Mouse (Mus musculus): Measurements from ENCODE around the gene Dhcr24.

Gene Dhcr24

DNA sequence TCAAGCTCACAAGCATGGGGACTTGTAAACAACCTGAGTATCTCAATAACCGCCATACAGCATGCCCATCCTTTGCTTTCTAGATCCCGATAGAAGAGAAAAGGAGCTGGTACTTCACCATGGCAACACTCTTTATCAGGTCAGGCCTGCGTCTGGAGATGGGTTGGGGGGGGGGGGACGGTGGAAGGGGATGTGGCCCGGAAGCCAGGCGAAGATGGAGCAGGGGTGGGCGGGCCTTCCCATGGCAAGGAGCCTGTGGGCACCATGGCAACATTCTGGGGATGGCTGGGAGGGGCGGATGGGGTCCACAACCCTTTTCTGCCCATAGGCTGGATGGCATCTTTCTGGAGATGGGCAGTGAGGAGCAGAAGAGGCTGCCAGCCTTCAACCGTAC lies 73.2 kb downstream of the Dhcr24 start:
- TF ChIP-seq GATA4 (IDR thresholded peaks at IDR 0.05; ENCODE audit: insufficient replicate concordance, low read length): no peak
